Mouse (Mus musculus) E14TG2a.4 (cell line): ENCODE data around the gene Pla2g4b.

ENCODE experiments used
- H3K27me3 ChIP-seq: 2 replicates; pipeline ENCODE4 v1.6.1; 2014; ENCODE audit warnings: low read length, control low read depth; ENCODE audit not compliant: insufficient read depth
- H3K36me3 ChIP-seq: 2 replicates; pipeline ENCODE4 v1.6.1; 2014; ENCODE audit warnings: low read length, control low read depth; ENCODE audit not compliant: insufficient read depth
- H3K4me1 ChIP-seq: replicated peaks from 2 replicates; pipeline ENCODE4 v1.6.1; 2014; ENCODE audit warnings: low read depth, low read length, control low read depth
- H3K4me3 ChIP-seq: replicated peaks from 2 replicates; pipeline ENCODE4 v1.5.1; 2014; ENCODE audit warnings: mild to moderate bottlenecking, low read length
- H3K9me3 ChIP-seq: 2 replicates; pipeline ENCODE4 v1.6.1; 2014; ENCODE audit warnings: low read length, control low read depth
- CTCF ChIP-seq: conservative IDR thresholded peaks from 2 replicates; pipeline ENCODE4 v1.5.1; 2014; ENCODE audit warnings: low read length
- NANOG ChIP-seq: IDR thresholded peaks from 2 replicates; pipeline ENCODE4 v1.6.1; 2014; ENCODE audit warnings: borderline replicate concordance, low read length, mixed read lengths
- POU5F1 ChIP-seq: IDR thresholded peaks from 2 replicates; pipeline ENCODE4 v1.6.1; 2014; ENCODE audit warnings: low read length, borderline replicate concordance

Gene Pla2g4b

GRCm38 (mm10) chr2:120008672-120009071, 24.5 kb upstream of the Pla2g4b start:
- Histone ChIP-seq H3K4me1 (peaks cover 21% of the 10 kb centered on the region), H3K9me3 (no peaks in the 10 kb centered on the region)

GRCm38 (mm10) chr2:120011462-120012200, 21.6 kb upstream of the Pla2g4b start:
- peak; percentile 39 for TF ChIP-seq CTCF
- no peak for TF ChIP-seq POU5F1

More at GRCm38 (mm10) chr2:120008672-120009071, 24.5 kb upstream of the Pla2g4b start:
- Histone ChIP-seq H3K36me3 (peaks cover 5% of the 10 kb centered on the region), H3K4me3 (no peak overlapping the region), H3K27me3 (no peaks in the 10 kb centered on the region)
- TF ChIP-seq NANOG, result no peak
- no peak for TF ChIP-seq CTCF
- TF ChIP-seq POU5F1, result no peak

GRCm38 (mm10) chr2:120012924-120013323, 20.3 kb upstream of the Pla2g4b start:
- Histone ChIP-seq H3K9me3 (no peaks in the 10 kb centered on the region), H3K4me1 (peaks cover 5% of the 10 kb centered on the region), H3K36me3 (peaks cover 30% of the 10 kb centered on the region), H3K4me3 (no peak overlapping the region), H3K27me3 (no peaks in the 10 kb centered on the region)
- TF ChIP-seq CTCF (no peak), POU5F1 (no peak), NANOG (no peak)

More at GRCm38 (mm10) chr2:120011462-120012200, 21.6 kb upstream of the Pla2g4b start:
- Histone ChIP-seq H3K27me3 (no peaks in the 10 kb centered on the region), H3K4me3 (no peak overlapping the region), H3K9me3 (no peaks in the 10 kb centered on the region), H3K4me1 (peaks cover 8% of the 10 kb centered on the region), H3K36me3 (peaks cover 18% of the 10 kb centered on the region)

GRCm38 (mm10) chr2:120013831-120014486, 19.3 kb upstream of the Pla2g4b start:
- TF ChIP-seq NANOG (no peak), POU5F1 (no peak), CTCF (no peak)

GRCm38 (mm10) chr2:120015882-120016281, 17.3 kb upstream of the Pla2g4b start:
- Histone ChIP-seq H3K4me1 (peaks cover 16% of the 10 kb centered on the region), H3K4me3 (no peak overlapping the region), H3K27me3 (no peaks in the 10 kb centered on the region), H3K36me3 (peaks cover 55% of the 10 kb centered on the region), H3K9me3 (no peaks in the 10 kb centered on the region)
- TF ChIP-seq NANOG, result no peak
- TF ChIP-seq CTCF, result no peak
- TF ChIP-seq POU5F1, result no peak

More at GRCm38 (mm10) chr2:120013831-120014486, 19.3 kb upstream of the Pla2g4b start:
- peaks cover 40% of the 10 kb centered on the region for H3K36me3 ChIP-seq
- no peaks in the 10 kb centered on the region for H3K27me3 ChIP-seq
- H3K4me3 ChIP-seq, result no peak overlapping the region
- no peaks in the 10 kb centered on the region for H3K9me3 ChIP-seq
- peaks cover 13% of the 10 kb centered on the region for H3K4me1 ChIP-seq

GRCm38 (mm10) chr2:120017599-120017998, 15.6 kb upstream of the Pla2g4b start:
- no peak overlapping the region for H3K4me3 ChIP-seq
- peaks cover 16% of the 10 kb centered on the region for H3K4me1 ChIP-seq
- no peaks in the 10 kb centered on the region for H3K9me3 ChIP-seq
- peaks cover 71% of the 10 kb centered on the region for H3K36me3 ChIP-seq
- no peaks in the 10 kb centered on the region for H3K27me3 ChIP-seq
- TF ChIP-seq POU5F1, result no peak
- no peak for TF ChIP-seq CTCF
- TF ChIP-seq NANOG, result no peak

GRCm38 (mm10) chr2:120024337-120024736, 8.9 kb upstream of the Pla2g4b start:
- peaks cover 20% of the 10 kb centered on the region for H3K4me1 ChIP-seq
- TF ChIP-seq POU5F1 (no peak), NANOG (no peak), CTCF (no peak)
- peaks cover 48% of the 10 kb centered on the region for H3K36me3 ChIP-seq
- H3K9me3 ChIP-seq, result no peaks in the 10 kb centered on the region
- no peaks in the 10 kb centered on the region for H3K27me3 ChIP-seq
- H3K4me3 ChIP-seq, result no peak overlapping the region

- peak within 1 kb of the TSS; percentile 87 for H3K4me3 ChIP-seq
- peaks cover 51% of the 10 kb centered on the region for H3K36me3 ChIP-seq
- H3K9me3 ChIP-seq, result no peaks in the 10 kb centered on the region
- no peaks in the 10 kb centered on the region for H3K27me3 ChIP-seq
- H3K4me1 ChIP-seq, result peaks cover 37% of the 10 kb centered on the region
- TF ChIP-seq POU5F1 (no peak), CTCF (no peak), NANOG (no peak)
Measured at GRCm38 (mm10) chr2:120026984-120027949, 6.0 kb upstream of the Pla2g4b start, which contains the start of the genes Jmjd7 and Gm28042. Jmjd7 (plus strand) TSS chr2:120027483. Gm28042 (plus strand) TSS chr2:120027493.
